Mouse (Mus musculus) ES-Bruce4 (cell line): ENCODE data around the gene Syne3. TPM values are rescaled to one million over a fixed set of nuclear protein-coding genes. Genes with fewer than 3 reads are reported as not detected.

Experiments
- H3K27ac ChIP-seq: 2 replicates; pipeline ENCODE4 v1.5.1; 2012; ENCODE audit warnings: low read length, inconsistent platforms; ENCODE audit not compliant: insufficient read depth
- H3K27me3 ChIP-seq: 2 replicates; pipeline ENCODE4 v1.6.1; 2012; ENCODE audit warnings: mild to moderate bottlenecking, low read length, inconsistent platforms; ENCODE audit not compliant: control insufficient read depth, poor library complexity, insufficient read depth, severe bottlenecking
- H3K36me3 ChIP-seq: 2 replicates; pipeline ENCODE4 v1.6.1; 2012; ENCODE audit warnings: inconsistent platforms, mild to moderate bottlenecking, low read length, moderate library complexity; ENCODE audit not compliant: control insufficient read depth, poor library complexity, insufficient read depth, severe bottlenecking
- H3K4me1 ChIP-seq: one replicate; pipeline ENCODE4 v1.8.1; 2011; ENCODE audit warnings: low read length; ENCODE audit not compliant: control insufficient read depth, insufficient read depth
- H3K4me3 ChIP-seq: 2 replicates; pipeline ENCODE4 v1.5.1; 2011; ENCODE audit warnings: low read depth, mild to moderate bottlenecking, low read length
- H3K9ac ChIP-seq: 2 replicates; pipeline ENCODE4 v1.6.1; 2012; ENCODE audit warnings: low read depth, mild to moderate bottlenecking, inconsistent platforms; ENCODE audit not compliant: poor library complexity, severe bottlenecking
- H3K9me3 ChIP-seq: replicated peaks from 2 replicates; pipeline ENCODE4 v1.6.1; 2012; ENCODE audit warnings: mild to moderate bottlenecking, low read length, inconsistent platforms; ENCODE audit not compliant: control insufficient read depth, poor library complexity, insufficient read depth, severe bottlenecking
- CTCF ChIP-seq: IDR thresholded peaks from one replicate; pipeline ENCODE4 v1.8.1; 2011; ENCODE audit warnings: low read depth, low read length
- EP300 ChIP-seq: IDR thresholded peaks from 2 replicates; pipeline ENCODE4 v1.6.1; 2011; ENCODE audit warnings: low read depth, low read length; ENCODE audit not compliant: insufficient read depth
- POLR2A ChIP-seq: IDR thresholded peaks from one replicate; pipeline ENCODE4 v1.8.1; 2011; ENCODE audit warnings: low read length; ENCODE audit not compliant: insufficient read depth
- polyA plus RNA-seq: library from polyadenylated mRNA; stranded (reverse); fragments of >200 nt; gene quantifications from 2 replicates; pipeline ENCODE4 v1.2.4, GENCODE M21; 2011; ENCODE audit warnings: low read depth; ENCODE audit not compliant: missing spikeins, insufficient read depth, insufficient read length

Gene Syne3
- polyA plus RNA-seq, 1 experiment, result 1.2 TPM

GRCm38 (mm10) chr12:105027323-105027991, 17.8 kb upstream of the Syne3 start:
- Histone ChIP-seq H3K27ac (peak overlapping the region; percentile 21; the same call in 1 of the 2 replicates), H3K9ac (no peak overlapping the region), H3K4me3 (no peak overlapping the region), H3K36me3 (peaks cover 14% of the 10 kb centered on the region), H3K27me3 (no peaks in the 10 kb centered on the region), H3K9me3 (no peaks in the 10 kb centered on the region), H3K4me1 (no peaks in the 10 kb centered on the region)
- TF ChIP-seq CTCF (peak; percentile 95), EP300 (0 out of 2 replicates have a peak, but pooled peaks have one; percentile 27), POLR2A (no peak)

GRCm38 (mm10) chr12:105025947-105026586, 16.5 kb upstream of the Syne3 start:
- Histone ChIP-seq H3K36me3 (peaks cover 14% of the 10 kb centered on the region), H3K4me3 (no peak overlapping the region), H3K9ac (no peak overlapping the region), H3K27ac (no peak overlapping the region), H3K4me1 (no peaks in the 10 kb centered on the region), H3K9me3 (no peaks in the 10 kb centered on the region), H3K27me3 (no peaks in the 10 kb centered on the region)
- TF ChIP-seq CTCF (no peak), EP300 (no peak), POLR2A (no peak)

- TF ChIP-seq CTCF (peak; percentile 59), POLR2A (no peak)
These were observed 15.8 kb upstream of the Syne3 start for GRCm38 (mm10) chr12:105025271-105025946.

GRCm38 (mm10) chr12:105022776-105023175, 13.2 kb upstream of the Syne3 start:
- Histone ChIP-seq H3K4me1 (no peaks in the 10 kb centered on the region), H3K27me3 (no peaks in the 10 kb centered on the region), H3K36me3 (no peaks in the 10 kb centered on the region), H3K4me3 (peak overlapping the region; percentile 26), H3K9ac (no peak overlapping the region), H3K9me3 (no peaks in the 10 kb centered on the region), H3K27ac (no peak overlapping the region)
- TF ChIP-seq CTCF (no peak), POLR2A (no peak), EP300 (no peak)

More at GRCm38 (mm10) chr12:105025271-105025946, 15.8 kb upstream of the Syne3 start:
- H3K27me3 ChIP-seq, result no peaks in the 10 kb centered on the region
- H3K4me1 ChIP-seq, result no peaks in the 10 kb centered on the region
- no peaks in the 10 kb centered on the region for H3K9me3 ChIP-seq
- H3K4me3 ChIP-seq, result no peak overlapping the region
- H3K36me3 ChIP-seq, result peaks cover 12% of the 10 kb centered on the region
- H3K27ac ChIP-seq, result no peak overlapping the region
- H3K9ac ChIP-seq, result no peak overlapping the region

GRCm38 (mm10) chr12:105022141-105022540, 12.5 kb upstream of the Syne3 start:
- H3K9ac ChIP-seq, result no peak overlapping the region
- no peaks in the 10 kb centered on the region for H3K36me3 ChIP-seq
- no peaks in the 10 kb centered on the region for H3K4me1 ChIP-seq
- TF ChIP-seq POLR2A (no peak), EP300 (0 out of 2 replicates have a peak, but pooled peaks have one; percentile 27), CTCF (no peak)
- H3K9me3 ChIP-seq, result no peaks in the 10 kb centered on the region
- no peak overlapping the region for H3K27ac ChIP-seq
- no peaks in the 10 kb centered on the region for H3K27me3 ChIP-seq
- no peak overlapping the region for H3K4me3 ChIP-seq
